Mouse (Mus musculus): ENCODE results near the gene Fgfr2. TPM values are rescaled to one million over a fixed set of nuclear protein-coding genes. Genes with fewer than 3 reads are reported as not detected.

The Fgfr2 gene
- total RNA-seq, 2 experiments from 2014 or later, result 1.5 to 1.7 TPM

GRCm38 (mm10) chr7:131800416-131801045 is 1322.6 kb downstream of the Fgfr2 start:
- intact Hi-C loops (cut with DNase I), result no loop called here
- DNase-seq, result no peak

GRCm38 (mm10) chr7:131797161-131797560 is 1326.0 kb downstream of the Fgfr2 start:
- intact Hi-C loops (cut with DNase I), result no loop called here
- DNase-seq, result no peak

DNA sequence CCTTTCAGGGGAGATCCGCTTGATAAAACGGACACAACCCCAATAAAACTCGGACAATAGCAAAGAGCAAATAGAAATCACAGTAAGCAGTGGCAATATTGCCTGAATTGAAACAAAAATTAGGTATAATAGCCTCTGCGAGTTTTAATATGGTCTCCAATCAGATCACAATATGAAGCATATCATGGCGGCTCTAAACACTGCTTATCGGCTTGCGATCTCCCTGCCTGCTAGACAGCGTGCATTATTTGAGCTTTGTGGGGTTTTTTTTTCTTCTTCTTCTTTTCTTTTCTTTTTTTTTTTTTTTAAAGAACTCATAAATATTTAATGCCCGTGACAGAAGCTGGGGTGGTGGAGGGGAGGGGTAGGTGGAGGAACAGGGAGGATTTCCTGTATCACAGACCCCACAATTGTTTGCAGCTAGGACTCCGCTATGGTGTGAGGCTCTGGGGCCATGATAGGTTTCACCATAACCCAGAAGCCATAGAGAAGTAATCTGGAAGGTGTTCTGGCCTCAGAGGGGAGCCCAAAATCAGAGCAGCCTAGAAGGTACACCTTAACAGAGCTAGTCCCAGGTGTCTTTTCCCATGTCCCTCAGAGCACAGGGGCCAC is 1334.4 kb downstream of the Fgfr2 start:
- DNase-seq, result no peak
- intact Hi-C loops (cut with DNase I), result no loop called here

DNA sequence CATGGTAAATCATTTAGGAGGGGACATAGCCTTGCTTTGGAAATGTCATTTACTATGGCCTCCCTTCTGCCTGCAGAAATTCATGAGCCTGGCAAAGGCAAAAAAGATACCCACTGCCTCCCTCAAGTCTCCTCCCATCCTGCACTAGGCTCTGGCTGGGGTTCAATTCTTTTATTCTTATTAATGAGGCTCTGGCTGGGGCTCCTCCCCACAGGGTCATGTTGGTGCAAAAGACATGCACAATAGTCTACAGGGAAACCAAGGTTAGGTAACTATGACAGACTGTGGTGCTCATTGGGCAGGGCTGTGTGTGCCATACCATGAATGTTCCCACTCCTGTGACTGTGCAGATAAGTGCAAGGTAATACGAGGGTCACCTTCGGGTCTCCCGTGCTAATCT is 1337.4 kb downstream of the Fgfr2 start:
- intact Hi-C loops (cut with DNase I), result no loop called here
- DNase-seq, result no peak

DNA sequence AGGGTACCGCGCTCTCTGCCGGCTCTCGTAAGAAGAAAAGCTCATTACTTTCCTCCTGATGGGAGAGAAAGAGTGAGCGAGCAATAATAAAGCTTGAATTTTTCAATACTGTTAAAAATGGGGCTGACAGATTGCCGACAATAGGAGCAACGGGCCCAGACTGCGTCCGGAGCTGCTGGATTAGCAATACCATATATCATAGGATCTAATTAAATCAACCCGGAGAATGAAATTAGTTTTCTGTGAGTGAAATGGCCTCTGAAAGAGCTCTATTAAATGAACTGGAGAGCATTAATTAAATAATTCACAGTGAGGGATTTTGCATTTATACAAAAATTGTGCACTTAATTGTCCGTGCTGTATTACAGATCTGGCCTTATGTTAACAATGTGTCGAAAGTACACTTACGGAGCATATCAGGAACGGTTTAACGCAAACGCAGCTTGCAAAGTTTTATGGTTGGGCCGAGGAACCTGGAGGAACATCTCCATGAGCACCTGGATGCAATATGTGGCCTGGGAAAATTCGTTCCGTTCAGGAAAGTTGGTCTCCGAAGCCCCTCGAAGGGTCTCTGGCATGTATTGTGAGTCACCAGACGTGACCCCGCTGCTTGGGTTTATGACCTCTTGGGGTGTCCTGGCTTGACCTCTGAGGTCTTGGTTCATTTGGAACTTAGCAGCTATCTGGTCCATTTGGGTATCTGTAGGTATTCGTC is 1344.7 kb downstream of the Fgfr2 start:
- intact Hi-C loops (cut with DNase I), result no loop called here
- no peak for DNase-seq

DNA sequence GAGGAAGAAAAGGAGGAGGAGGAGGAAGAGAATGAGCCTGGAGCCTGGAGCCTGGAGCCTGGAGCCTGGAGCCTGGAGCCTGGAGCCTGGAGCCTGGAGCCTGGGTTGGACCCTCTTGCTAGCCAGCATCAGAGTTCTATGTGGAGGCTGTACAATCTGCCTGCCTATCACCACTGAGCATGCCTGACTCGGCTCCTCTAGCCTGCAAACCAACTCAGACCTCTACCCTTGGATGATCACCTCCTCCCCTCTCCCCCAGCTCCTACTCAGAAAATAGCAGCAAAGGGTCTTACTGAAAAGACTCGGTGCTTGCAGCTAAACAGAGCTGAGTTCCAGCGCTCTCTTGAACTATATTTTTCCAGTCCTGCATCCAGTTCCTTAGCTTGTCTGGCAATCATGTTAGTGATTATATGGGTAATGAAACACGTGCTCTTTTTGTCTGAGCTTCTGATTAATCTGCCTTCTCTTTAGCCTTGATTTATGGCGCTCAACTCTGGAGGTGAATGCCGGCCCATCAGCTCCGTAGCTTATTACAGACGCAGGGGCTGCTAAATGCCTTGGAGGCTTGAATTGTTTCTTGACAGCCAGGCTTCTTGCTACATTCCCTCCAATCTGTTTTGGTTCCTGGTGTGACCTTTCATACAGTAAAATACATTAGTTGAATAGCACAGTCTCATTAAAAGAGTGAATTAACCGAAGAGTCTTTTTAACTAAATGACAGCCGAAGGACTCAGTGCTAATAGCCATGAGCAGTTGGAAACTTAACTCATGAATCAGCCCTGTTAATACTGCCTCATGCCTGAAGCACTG is 1345.5 kb downstream of the Fgfr2 start:
- intact Hi-C loops (cut with DNase I), result no loop called here

GRCm38 (mm10) chr7:131776191-131776752 is 1346.9 kb downstream of the Fgfr2 start:
- intact Hi-C loops (cut with DNase I), result no loop called here
- DNase-seq, result no peak

More for the DNA sequence above, 1345.5 kb downstream of the Fgfr2 start:
- DNase-seq, result no peak

- intact Hi-C loops (cut with DNase I), result no loop called here
- no peak for DNase-seq
Measured at GRCm38 (mm10) chr7:131757922-131758321, 1365.2 kb downstream of the Fgfr2 start.

DNA sequence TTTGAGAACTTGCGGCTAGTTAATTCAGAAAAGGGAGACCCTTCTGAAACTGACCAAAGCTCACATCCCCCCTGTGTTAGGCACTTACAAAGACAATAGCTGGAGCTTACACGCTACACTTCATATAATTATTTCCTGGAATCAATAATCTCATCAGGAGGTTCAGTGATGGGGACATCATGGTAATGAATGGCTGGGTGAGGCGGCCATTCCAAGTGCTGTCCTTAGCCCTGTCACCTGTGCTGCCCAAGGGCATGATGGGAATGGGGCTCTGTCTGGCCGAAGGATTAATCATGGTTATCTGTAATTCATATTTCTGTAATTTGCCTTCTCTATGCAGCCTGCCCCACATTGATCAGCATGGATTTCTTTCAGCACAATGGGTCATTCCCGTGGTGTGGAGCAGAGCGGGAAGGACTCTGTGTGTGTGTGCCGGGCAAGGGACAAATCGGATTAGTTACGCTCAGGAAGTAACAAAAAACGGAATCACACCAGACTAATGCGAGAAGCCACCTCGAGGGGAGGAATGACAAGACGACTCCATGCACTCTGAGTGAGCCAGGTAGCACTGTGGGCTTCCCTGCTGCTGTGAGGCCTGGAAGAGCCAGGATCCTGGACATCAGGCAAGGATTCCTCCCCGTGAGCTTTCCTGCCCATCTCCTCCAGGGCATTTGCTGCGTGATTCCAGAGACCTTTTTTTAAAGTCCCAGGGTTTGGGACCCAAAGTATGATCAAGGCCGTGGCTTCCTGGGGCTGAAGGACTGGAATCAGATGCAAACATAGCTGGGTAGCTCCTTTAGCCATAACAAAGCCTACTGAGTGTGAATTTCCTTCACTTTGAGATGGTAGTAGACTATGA is 1375.8 kb downstream of the Fgfr2 start:
- no peak for DNase-seq
- intact Hi-C loops (cut with DNase I), result loop anchor here (10.0 kb wide), 1 partner anchor 203 kb away; the partner anchor contains the start of genes Hmx2 and Hmx3

DNA sequence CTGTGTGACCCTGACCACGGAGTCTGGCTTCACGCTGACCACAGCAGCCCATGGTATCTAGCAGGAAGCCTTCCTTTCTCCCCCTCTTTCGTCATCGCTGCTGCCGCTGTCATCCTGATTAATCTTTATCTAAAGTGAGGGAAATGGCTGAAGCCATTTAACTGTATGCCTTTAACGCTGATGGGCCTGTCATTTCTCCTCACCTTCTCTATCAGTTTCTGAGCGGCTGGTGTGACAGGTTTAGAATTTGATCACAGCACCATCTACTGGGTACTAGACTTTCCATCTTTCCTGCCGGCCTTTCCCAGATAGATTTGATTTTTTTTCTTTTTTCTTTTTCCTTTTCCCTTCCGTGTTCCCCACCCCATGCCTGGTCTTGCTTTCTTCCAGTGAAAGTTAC is 1376.4 kb downstream of the Fgfr2 start:
- intact Hi-C loops (cut with DNase I), result loop anchor here (10.0 kb wide), 1 partner anchor 202 kb away; the partner anchor contains the start of genes Hmx2 and Hmx3
- DNase-seq, result no peak

GRCm38 (mm10) chr7:131743193-131743592 is 1380.0 kb downstream of the Fgfr2 start:
- intact Hi-C loops (cut with DNase I), result loop anchor here (10.0 kb wide), 1 partner anchor 198 kb away; the partner anchor contains the start of genes Hmx2 and Hmx3
- no peak for DNase-seq

- DNase-seq, result no peak
- intact Hi-C loops (cut with DNase I), result no loop called here
Measured at GRCm38 (mm10) chr7:131722783-131723575, 1400.2 kb downstream of the Fgfr2 start.

DNA sequence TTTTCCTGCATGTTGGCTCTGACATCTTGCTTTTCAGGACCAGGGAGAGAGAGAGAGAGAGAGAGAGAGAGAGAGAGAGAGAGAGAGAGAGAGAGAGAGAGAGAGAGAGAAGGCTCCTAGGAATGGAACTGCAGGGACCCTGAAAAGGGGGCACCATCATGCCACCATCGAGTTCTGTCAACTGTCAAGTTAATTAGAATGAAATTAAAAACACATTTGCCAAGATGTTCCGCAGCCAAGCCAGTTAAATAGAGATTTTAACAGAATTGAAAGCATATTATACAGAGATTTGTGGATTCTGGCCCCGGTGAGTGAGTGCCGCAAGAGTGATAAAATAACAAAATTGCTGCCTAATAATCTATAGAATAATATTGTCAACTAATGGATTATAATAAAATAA is 1400.8 kb downstream of the Fgfr2 start:
- DNase-seq, result no peak
- intact Hi-C loops (cut with DNase I), result no loop called here

DNA sequence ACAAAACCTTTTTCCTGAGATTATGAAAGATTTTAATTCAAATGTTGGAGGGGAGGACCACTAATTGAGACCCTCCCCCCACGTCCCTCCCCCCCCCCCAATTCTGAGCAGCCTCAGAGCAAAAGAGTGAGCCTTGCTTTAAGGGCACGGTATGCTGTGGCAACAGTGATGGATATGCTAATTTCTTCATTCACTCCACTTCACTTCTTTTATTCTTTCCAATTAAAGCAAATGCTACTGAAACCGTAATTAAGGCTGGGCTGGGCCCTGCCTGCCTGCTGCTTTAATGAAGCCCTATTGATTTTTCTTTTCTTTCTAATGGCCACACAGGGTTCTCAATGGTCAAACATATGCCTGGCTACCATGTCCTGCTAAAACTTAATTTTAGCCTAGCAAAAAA is 1404.9 kb downstream of the Fgfr2 start:
- no peak for DNase-seq
- intact Hi-C loops (cut with DNase I), result no loop called here

DNA sequence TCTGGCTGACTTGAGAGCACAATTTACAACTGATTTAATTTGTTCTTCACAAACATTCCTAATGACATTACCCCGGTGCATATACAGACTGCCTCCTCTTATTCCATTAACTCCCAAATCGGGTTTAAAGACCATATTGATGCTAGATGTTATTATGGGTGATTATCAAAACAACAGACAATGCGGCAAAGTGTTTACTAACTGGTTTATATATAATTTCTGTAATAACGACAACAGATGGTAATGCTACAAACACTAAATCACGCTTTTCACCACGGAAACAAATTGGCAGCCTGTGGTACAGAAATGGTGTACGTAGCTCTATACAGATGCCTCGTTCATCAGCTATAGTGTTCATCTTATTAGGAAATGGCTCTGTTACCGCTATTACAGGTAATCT is 1410.1 kb downstream of the Fgfr2 start:
- intact Hi-C loops (cut with DNase I), result no loop called here
- DNase-seq, result no peak

GRCm38 (mm10) chr7:131696889-131697288 is 1426.3 kb downstream of the Fgfr2 start:
- intact Hi-C loops (cut with DNase I), result no loop called here
- DNase-seq, result no peak

- intact Hi-C loops (cut with DNase I), result no loop called here
- no peak for DNase-seq
Measured at GRCm38 (mm10) chr7:131687324-131687723, 1435.8 kb downstream of the Fgfr2 start.

DNA sequence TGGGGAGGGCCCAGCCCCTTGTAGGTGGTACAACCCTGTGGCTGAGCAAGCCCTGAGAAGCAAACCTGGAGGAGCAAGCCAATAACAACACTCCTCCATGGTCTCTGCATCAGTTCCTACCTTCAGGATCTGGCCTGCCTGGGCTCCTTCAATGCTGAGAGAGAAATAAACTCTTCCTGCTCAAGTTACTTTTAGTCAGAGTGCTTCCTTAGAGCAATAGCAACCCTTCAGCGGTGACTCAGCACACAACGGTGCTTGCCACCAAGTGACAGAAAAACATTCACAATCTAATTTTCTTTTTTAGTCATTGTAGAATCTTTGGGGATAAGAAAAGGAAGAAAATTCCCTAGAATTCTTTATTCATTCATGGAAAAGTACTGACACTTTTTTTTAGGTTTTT is 1446.0 kb downstream of the Fgfr2 start:
- DNase-seq, result no peak
- intact Hi-C loops (cut with DNase I), result no loop called here

GRCm38 (mm10) chr7:131670586-131670985 is 1452.6 kb downstream of the Fgfr2 start:
- no peak for DNase-seq
- intact Hi-C loops (cut with DNase I), result no loop called here
